Mouse (Mus musculus): Measurements from ENCODE around the gene Chml.

Chml gene

GRCm38 (mm10) chr1:175692246-175692996 is at the start of gene Chml, which contains the start of gene Opn3:
Gene Chml, minus strand, starts transcription at chr1:175692901.
Gene Opn3, minus strand, starts transcription at chr1:175692776.
- peak; percentile 100 for DNase-seq (ENCODE audit: low read depth)

- peak; percentile 60 for DNase-seq (ENCODE audit: low read depth)
These were observed 33.1 kb upstream of the Chml start for GRCm38 (mm10) chr1:175725771-175726170.

GRCm38 (mm10) chr1:175716832-175717231 is 24.1 kb upstream of the Chml start:
- no peak for DNase-seq (ENCODE audit: low read depth)

GRCm38 (mm10) chr1:175712338-175712909 is 19.7 kb upstream of the Chml start:
- DNase-seq (ENCODE audit: low read depth) = no peak

GRCm38 (mm10) chr1:175708013-175708412 is 15.3 kb upstream of the Chml start:
- DNase-seq (ENCODE audit: low read depth) = peak; percentile 11

- DNase-seq (ENCODE audit: low read depth) = no peak
These were observed 14.9 kb upstream of the Chml start for GRCm38 (mm10) chr1:175707599-175707998.

- no peak for DNase-seq (ENCODE audit: low read depth)
These were observed 8.4 kb upstream of the Chml start for GRCm38 (mm10) chr1:175701145-175701544.

GRCm38 (mm10) chr1:175699796-175700195 is 7.1 kb upstream of the Chml start:
- no peak for DNase-seq (ENCODE audit: low read depth)

- DNase-seq (ENCODE audit: low read depth) = no peak
These were observed 6.7 kb upstream of the Chml start for GRCm38 (mm10) chr1:175699375-175699774.

- no peak for DNase-seq (ENCODE audit: low read depth)
These were observed 5.6 kb upstream of the Chml start, which contains the start of gene Wdr64 for GRCm38 (mm10) chr1:175698293-175698692. Gene Wdr64, plus strand, starts transcription at chr1:175698593.

- no peak for DNase-seq (ENCODE audit: low read depth)
These were observed 794 bp upstream of the Chml start for GRCm38 (mm10) chr1:175693429-175693960.

- DNase-seq (ENCODE audit: low read depth) = no peak
These were observed 278 bp upstream of the Chml start for GRCm38 (mm10) chr1:175692997-175693361.

GRCm38 (mm10) chr1:175691686-175692245 is 935 bp downstream of the Chml start:
- DNase-seq (ENCODE audit: low read depth) = peak; percentile 43

- no peak for DNase-seq (ENCODE audit: low read depth)
These were observed 11.7 kb downstream of the Chml start for GRCm38 (mm10) chr1:175680995-175681394.

- DNase-seq (ENCODE audit: low read depth) = no peak
These were observed 15.2 kb downstream of the Chml start for GRCm38 (mm10) chr1:175677459-175677858.

- DNase-seq (ENCODE audit: low read depth) = no peak
These were observed 17.6 kb downstream of the Chml start for GRCm38 (mm10) chr1:175675116-175675515.

GRCm38 (mm10) chr1:175673563-175674325 is 19.0 kb downstream of the Chml start:
- no peak for DNase-seq (ENCODE audit: low read depth)

- DNase-seq (ENCODE audit: low read depth) = peak; percentile 45
These were observed 21.1 kb downstream of the Chml start for GRCm38 (mm10) chr1:175671626-175672025.

GRCm38 (mm10) chr1:175670042-175670441 is 22.7 kb downstream of the Chml start:
- DNase-seq (ENCODE audit: low read depth) = peak; percentile 86

GRCm38 (mm10) chr1:175669456-175669855 is 23.2 kb downstream of the Chml start:
- DNase-seq (ENCODE audit: low read depth) = no peak

- DNase-seq (ENCODE audit: low read depth) = peak; percentile 81
These were observed 23.9 kb downstream of the Chml start for GRCm38 (mm10) chr1:175668666-175669405.
